Mouse (Mus musculus) urinary bladder, adult 18-20 months (tissue): ENCODE data around the gene Aipl1.
A peak's percentile ranks its signal among the peaks of the same experiment; 100 is the strongest.

Experiments
- DNase-seq, 2 experiments: peaks; one replicate each; pipeline ENCODE4 v3.0.0; 2022; ENCODE audit warnings: low spot score in 2 of 2, mixed read lengths in 2 of 2

Aipl1 gene

GRCm38 (mm10) chr11:72037409-72037808 is at the start of gene Aipl1:
Gene Aipl1, minus strand, starts transcription at chr11:72037509.
- DNase-seq: no peak

GRCm38 (mm10) chr11:72086251-72087046 is 49.1 kb upstream of the Aipl1 start:
- no peak for DNase-seq

- DNase-seq: no peak
Measured at GRCm38 (mm10) chr11:72084337-72084736, 47.0 kb upstream of the Aipl1 start.

GRCm38 (mm10) chr11:72082601-72083000 is 45.3 kb upstream of the Aipl1 start:
- peak in 1 of 2 experiments; percentile 6 for DNase-seq

GRCm38 (mm10) chr11:72080461-72080860 is 43.2 kb upstream of the Aipl1 start:
- DNase-seq: no peak

GRCm38 (mm10) chr11:72078647-72079046 is 41.3 kb upstream of the Aipl1 start:
- no peak for DNase-seq

GRCm38 (mm10) chr11:72078056-72078455 is 40.7 kb upstream of the Aipl1 start:
- DNase-seq: no peak

GRCm38 (mm10) chr11:72074230-72074629 is 36.9 kb upstream of the Aipl1 start:
- no peak for DNase-seq

- DNase-seq: no peak
Measured at GRCm38 (mm10) chr11:72072331-72072905, 35.1 kb upstream of the Aipl1 start.

GRCm38 (mm10) chr11:72070733-72071132 is 33.4 kb upstream of the Aipl1 start:
- DNase-seq: no peak

GRCm38 (mm10) chr11:72068026-72068425 is 30.7 kb upstream of the Aipl1 start:
- no peak for DNase-seq

GRCm38 (mm10) chr11:72067326-72067725 is 30.0 kb upstream of the Aipl1 start:
- no peak for DNase-seq

GRCm38 (mm10) chr11:72066330-72066729 is 29.0 kb upstream of the Aipl1 start:
- DNase-seq: peak in 1 of 2 experiments; percentile 18

- no peak for DNase-seq
Measured at GRCm38 (mm10) chr11:72065103-72065502, 27.8 kb upstream of the Aipl1 start.

- DNase-seq: no peak
Measured at GRCm38 (mm10) chr11:72064414-72064813, 27.1 kb upstream of the Aipl1 start.

- no peak for DNase-seq
Measured at GRCm38 (mm10) chr11:72061093-72061620, 23.8 kb upstream of the Aipl1 start.

GRCm38 (mm10) chr11:72060416-72060815 is 23.1 kb upstream of the Aipl1 start:
- DNase-seq: no peak

- DNase-seq: no peak
Measured at GRCm38 (mm10) chr11:72057166-72057565, 19.9 kb upstream of the Aipl1 start.

- DNase-seq: no peak
Measured at GRCm38 (mm10) chr11:72055176-72055575, 17.9 kb upstream of the Aipl1 start.

- peak in 1 of 2 experiments; percentile 36 for DNase-seq
Measured at GRCm38 (mm10) chr11:72052636-72053035, 15.3 kb upstream of the Aipl1 start.

- DNase-seq: no peak
Measured at GRCm38 (mm10) chr11:72052221-72052620, 14.9 kb upstream of the Aipl1 start.

GRCm38 (mm10) chr11:72050895-72051858 is 13.9 kb upstream of the Aipl1 start:
- peak in 1 of 2 experiments; percentile 12 for DNase-seq
